ENCODE assay signal across 21 mouse cellular contexts in the genomic region with DNA sequence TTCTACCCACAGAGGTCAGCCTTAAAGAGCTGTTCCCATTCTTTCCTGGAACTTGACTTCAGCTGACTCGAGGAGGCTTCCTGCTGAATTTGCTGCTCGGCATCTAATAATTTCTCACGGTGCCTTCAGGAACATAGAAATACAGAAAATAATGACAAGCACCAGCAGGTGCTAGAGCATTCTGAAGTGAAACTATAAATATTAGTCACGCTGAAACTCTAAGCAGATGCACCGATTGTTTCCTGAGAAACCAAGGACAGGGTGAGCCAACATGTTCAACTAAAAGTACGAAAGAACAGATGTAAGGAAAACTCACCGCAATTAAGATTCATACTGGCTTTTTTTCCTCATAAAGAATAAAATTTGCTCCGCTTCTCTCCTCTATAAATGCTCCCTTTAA. TPM values are rescaled to one million over a fixed set of nuclear protein-coding genes. Genes with fewer than 3 reads are reported as not detected.
DNase-seq lines count a peak whose midpoint lies in the region; ATAC-seq and TF ChIP-seq lines count a peak whose summit lies in the region.
"Had no signal": no experiment of that assay in that cellular context is flagged by ENCODE, and none has a peak within 500 bp of the region (broad histone marks: within the 10 kb centered on the region; RNA-seq: fewer than 3 reads in every experiment).

No protein-coding gene starts in this region.

- H3K9ac ChIP-seq in forebrain, postnatal 0 days, result no peak overlapping the region
- H3K9ac ChIP-seq in forebrain, embryonic 12.5 days, result no peak overlapping the region
- H3K9ac ChIP-seq in heart, embryonic 12.5 days, result no peak overlapping the region
- H3K9ac ChIP-seq: embryonic facial prominence, embryonic 12.5 days; forebrain, embryonic 13.5 days; heart, embryonic 13.5 days; hindbrain, embryonic 15.5 days had no signal

- WGBS in forebrain, postnatal 0 days, result 73% methylated on average over 8 of the region's 8 CpGs
- 87% methylated on average over 8 of the region's 8 CpGs for WGBS in forebrain, embryonic 12.5 days
- 85% methylated on average over 8 of the region's 8 CpGs for WGBS in heart, embryonic 12.5 days

- no peaks in the 10 kb centered on the region for H3K27me3 ChIP-seq in forebrain, postnatal 0 days (ENCODE audit: insufficient read depth, low read length)
- H3K27me3 ChIP-seq in forebrain, embryonic 12.5 days, result no peaks in the 10 kb centered on the region
- H3K27me3 ChIP-seq in heart, embryonic 12.5 days (replicated peaks), result no peaks in the 10 kb centered on the region
- H3K27me3 ChIP-seq: embryonic facial prominence, embryonic 12.5 days; forebrain, embryonic 13.5 days; heart, embryonic 13.5 days; hindbrain, embryonic 15.5 days had no signal

- H3K9me3 ChIP-seq in forebrain, postnatal 0 days (ENCODE audit: low read length), result no peaks in the 10 kb centered on the region
- no peaks in the 10 kb centered on the region for H3K9me3 ChIP-seq in forebrain, embryonic 12.5 days
- H3K9me3 ChIP-seq in heart, embryonic 12.5 days (replicated peaks), result peaks cover 3% of the 10 kb centered on the region; the same call in 1 of the 2 replicates
- H3K9me3 ChIP-seq: embryonic facial prominence, embryonic 12.5 days; forebrain, embryonic 13.5 days; G1E; heart, embryonic 13.5 days; hindbrain, embryonic 15.5 days had no signal

- H3K27ac ChIP-seq in forebrain, postnatal 0 days (ENCODE audit: low read depth, low read length), result no peak overlapping the region
- H3K27ac ChIP-seq in forebrain, embryonic 12.5 days, result no peak overlapping the region
- H3K27ac ChIP-seq in heart, embryonic 12.5 days (ENCODE audit: poor library complexity, severe bottlenecking), result no peak overlapping the region
- H3K27ac ChIP-seq: embryonic facial prominence, embryonic 12.5 days; forebrain, embryonic 13.5 days; gastrocnemius, adult 2 months; heart, embryonic 13.5 days; hindbrain, embryonic 15.5 days had no signal

- no peak overlapping the region for H3K4me3 ChIP-seq in forebrain, postnatal 0 days (ENCODE audit: low read depth, low read length)
- H3K4me3 ChIP-seq in forebrain, embryonic 12.5 days (replicated peaks), result no peak overlapping the region
- H3K4me3 ChIP-seq in heart, embryonic 12.5 days, result no peak overlapping the region
- H3K4me3 ChIP-seq: embryonic facial prominence, embryonic 12.5 days; forebrain, embryonic 13.5 days; gastrocnemius, adult 2 months; heart, embryonic 13.5 days; hindbrain, embryonic 15.5 days had no signal

- DNase-seq in forebrain, postnatal 0 days, result peak; percentile 7
- peak; percentile 10 to 21 for DNase-seq in right cerebral cortex, adult 2 months (ENCODE audit: low spot score in 2 of 2)
- no peak for DNase-seq in right cerebral cortex, postnatal 4 days
- peak; percentile 51 for DNase-seq in brain, adult 2 months (ENCODE audit: low read depth, low spot score)
- no peak for DNase-seq in liver
- DNase-seq: adrenal gland, adult 8-10 months; adrenal gland, postnatal 36 days; cerebellum, adult 11 months; cerebellum, adult 8-10 months; cerebellum, postnatal 14 days; embryo, embryonic 11 days; gastrocnemius, adult 2 months; gastrocnemius, postnatal 25 days; heart, postnatal 36 days had no signal

- no peak overlapping the region for H3K4me2 ChIP-seq in forebrain, postnatal 0 days (ENCODE audit: low read depth)
- H3K4me2 ChIP-seq in forebrain, embryonic 12.5 days, result no peak overlapping the region
- no peak overlapping the region for H3K4me2 ChIP-seq in heart, embryonic 12.5 days
- H3K4me2 ChIP-seq: embryonic facial prominence, embryonic 12.5 days; forebrain, embryonic 13.5 days; heart, embryonic 13.5 days; hindbrain, embryonic 15.5 days had no signal

- no peaks in the 10 kb centered on the region for H3K36me3 ChIP-seq in forebrain, postnatal 0 days (ENCODE audit: insufficient read depth)
- H3K36me3 ChIP-seq in forebrain, embryonic 12.5 days (replicated peaks), result no peaks in the 10 kb centered on the region
- H3K36me3 ChIP-seq in heart, embryonic 12.5 days, result no peaks in the 10 kb centered on the region
- H3K36me3 ChIP-seq: embryonic facial prominence, embryonic 12.5 days; G1E; heart, embryonic 13.5 days; hindbrain, embryonic 15.5 days had no signal

- H3K4me1 ChIP-seq in forebrain, postnatal 0 days (ENCODE audit: insufficient read depth), result no peaks in the 10 kb centered on the region
- H3K4me1 ChIP-seq in forebrain, embryonic 12.5 days, result no peaks in the 10 kb centered on the region
- no peaks in the 10 kb centered on the region for H3K4me1 ChIP-seq in heart, embryonic 12.5 days (replicated peaks)
- H3K4me1 ChIP-seq: embryonic facial prominence, embryonic 12.5 days; forebrain, embryonic 13.5 days; heart, embryonic 13.5 days; hindbrain, embryonic 15.5 days had no signal

- ATAC-seq in forebrain, postnatal 0 days, result no peak
- no peak for ATAC-seq in forebrain, embryonic 12.5 days (ENCODE audit: low FRiP score)
- ATAC-seq in heart, embryonic 12.5 days (ENCODE audit: insufficient number of reproducible peaks, low FRiP score), result no peak
- ATAC-seq: forebrain, embryonic 13.5 days had no signal

- no peak for TF ChIP-seq CTCF in forebrain, postnatal 0 days (IDR thresholded peaks at IDR 0.05; ENCODE audit: low read depth)

RNA-seq across cellular contexts. Expression of a gene that starts 20.9 kb away (rescaled TPM):
- total RNA-seq in forebrain, postnatal 0 days (2014; rRNA removed), result 20.1 and 20.6 TPM in 2 replicates
- polyA plus RNA-seq in forebrain, postnatal 0 days (2015; fragmentation: Nextera tagmentation; extraction: Ambion mirVana), result 5.4 and 11.7 TPM in 2 replicates
- 17.6 and 19.6 TPM in 2 replicates for polyA plus RNA-seq in forebrain, embryonic 12.5 days (2016; fragmentation: Nextera tagmentation; extraction: Ambion mirVana)
- 48.3 and 48.9 TPM in 2 replicates for polyA plus RNA-seq in heart, embryonic 12.5 days (2016; fragmentation: Nextera tagmentation; extraction: Ambion mirVana)

RNA-seq across cellular contexts. Expression of a gene that starts 28.8 kb away (rescaled TPM):
- total RNA-seq in forebrain, postnatal 0 days (2014; rRNA removed), result 21.8 and 24.6 TPM in 2 replicates
- polyA plus RNA-seq in forebrain, postnatal 0 days (2015; fragmentation: Nextera tagmentation; extraction: Ambion mirVana), result 0.49 and 0.75 TPM in 2 replicates
- polyA plus RNA-seq in forebrain, embryonic 12.5 days (2016; fragmentation: Nextera tagmentation; extraction: Ambion mirVana), result 0.40 and 0.97 TPM in 2 replicates
- polyA plus RNA-seq in heart, embryonic 12.5 days (2016; fragmentation: Nextera tagmentation; extraction: Ambion mirVana), result 0.06 and 0.40 TPM in 2 replicates

Comparison
In these comparisons a context has a peak if more than half of its experiments do, and no peak if none do; other contexts are left out.
1. DNase-seq: peak in forebrain, postnatal 0 days (single experiment), right cerebral cortex, adult 2 months (2 of 2) and brain, adult 2 months (single experiment); none in right cerebral cortex, postnatal 4 days (single experiment) and liver (single experiment).